Mouse (Mus musculus) lung, adult 2 months (tissue): ENCODE measurements around the gene Acmsd.

Source experiments
- CTCF ChIP-seq: fragments of 200-500 bp; IDR thresholded peaks from 2 replicates; pipeline ENCODE4 v1.5.1; 2011; ENCODE audit warnings: mild to moderate bottlenecking, low read length, control low read depth; ENCODE audit not compliant: insufficient read depth
- POLR2A ChIP-seq: fragments of 200-500 bp; IDR thresholded peaks from 2 replicates; pipeline ENCODE4 v1.6.1; 2011; ENCODE audit warnings: low read depth, mild to moderate bottlenecking, control low read depth, low read length, borderline replicate concordance; ENCODE audit errors: extremely low read depth

DNA sequence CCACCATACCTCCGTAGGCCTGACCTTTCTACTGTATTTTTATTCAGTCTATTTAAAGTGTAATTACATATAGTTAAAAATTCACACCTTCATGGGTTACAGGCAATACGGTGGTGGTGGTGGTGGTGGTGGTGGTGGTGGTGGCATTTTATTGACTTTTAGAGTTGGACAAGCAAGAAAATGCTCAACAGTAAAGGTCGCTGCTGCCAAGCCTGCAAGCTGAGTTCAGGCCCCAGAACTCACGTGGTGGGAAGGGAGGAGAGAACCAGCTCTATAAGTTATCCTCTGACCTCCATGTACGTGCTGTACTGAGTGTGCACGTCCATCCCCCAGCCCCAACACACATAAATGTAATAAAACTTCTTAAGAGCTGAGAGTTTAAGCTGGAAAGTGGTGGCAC lies 87.2 kb downstream of the Acmsd start:
- TF ChIP-seq POLR2A (no peak), CTCF (no peak)
